Mouse (Mus musculus) MEL (cell line): ENCODE results near the gene Wasf2. TPM values are rescaled to one million over a fixed set of nuclear protein-coding genes. Genes with fewer than 3 reads are reported as not detected.

Experiments
- DNase-seq: peaks from one replicate; pipeline ENCODE4 v3.0.0; 2011; ENCODE audit warnings: low read depth, low spot score
- H3K27ac ChIP-seq: 2 replicates; pipeline ENCODE4 v1.5.1; 2012; ENCODE audit warnings: low read depth, mild to moderate bottlenecking, control low read depth, low read length, moderate library complexity; ENCODE audit not compliant: control insufficient read depth
- H3K27me3 ChIP-seq, 2 experiments: fragments of 150-350 bp in 1 of 2; sonication (generic) in 1 of 2; 2 replicates each; pipeline ENCODE4 v1.6.1; 2012; ENCODE audit warnings: low read length in 2 of 2, mild to moderate bottlenecking in 2 of 2, improper control_type of control experiment in 1 of 2, moderate library complexity in 1 of 2; ENCODE audit not compliant: insufficient read depth in 2 of 2, control insufficient read depth in 1 of 2
- H3K36me3 ChIP-seq, 2 experiments: 2 replicates each; pipeline ENCODE4 v1.6.1; 2012 to 2014; ENCODE audit warnings: low read length in 2 of 2, improper control_type of control experiment in 1 of 2, inconsistent platforms in 1 of 2, mild to moderate bottlenecking in 1 of 2; ENCODE audit not compliant: insufficient read depth in 2 of 2, control insufficient read depth in 1 of 2
- H3K4me1 ChIP-seq, 2 experiments: fragments of 150-350 bp in 1 of 2; sonication (generic) in 1 of 2; 2 replicates each; pipeline ENCODE4 v1.6.1; 2012; ENCODE audit warnings: low read length in 2 of 2, improper control_type of control experiment in 1 of 2, mild to moderate bottlenecking in 1 of 2; ENCODE audit not compliant: insufficient read depth in 2 of 2, control insufficient read depth in 1 of 2
- H3K4me3 ChIP-seq, 2 experiments: fragments of 150-350 bp in 1 of 2; sonication (generic) in 1 of 2; 2 replicates each; pipeline ENCODE4 v1.5.1; 2012; ENCODE audit warnings: low read depth in 2 of 2, low read length in 2 of 2, mild to moderate bottlenecking in 2 of 2, moderate library complexity in 2 of 2, control low read depth in 1 of 2, improper control_type of control experiment in 1 of 2; ENCODE audit not compliant: control insufficient read depth in 1 of 2, insufficient read depth in 1 of 2
- H3K79me2 ChIP-seq: 2 replicates; pipeline ENCODE4 v1.6.1; 2012; ENCODE audit warnings: mild to moderate bottlenecking, low read length, moderate library complexity; ENCODE audit not compliant: control insufficient read depth, poor library complexity, insufficient read depth
- H3K9ac ChIP-seq: 2 replicates; pipeline ENCODE4 v1.6.1; 2012; ENCODE audit warnings: low read depth, mild to moderate bottlenecking, control low read depth, low read length, moderate library complexity; ENCODE audit not compliant: control insufficient read depth, poor library complexity, severe bottlenecking
- H3K9me3 ChIP-seq: fragments of 150-350 bp; sonication (generic); replicated peaks from 2 replicates; pipeline ENCODE4 v1.6.1; 2012; ENCODE audit warnings: mild to moderate bottlenecking, low read length, improper control_type of control experiment, moderate library complexity; ENCODE audit not compliant: insufficient read depth
- CTCF ChIP-seq, 3 experiments: IDR thresholded peaks in 2 of 3; conservative IDR thresholded peaks in 1 of 3; 2 replicates each; pipeline ENCODE4 v1.5.1; 2011 to 2012; ENCODE audit warnings: low read length in 3 of 3, low read depth in 2 of 3, mild to moderate bottlenecking in 2 of 3, improper control_type of control experiment in 1 of 3, inconsistent platforms in 1 of 3, mixed read lengths in 1 of 3, moderate library complexity in 1 of 3; ENCODE audit not compliant: control insufficient read depth in 1 of 3, insufficient read depth in 1 of 3, poor library complexity in 1 of 3, severe bottlenecking in 1 of 3
- ELF1 ChIP-seq: IDR thresholded peaks from 2 replicates; pipeline ENCODE4 v1.6.1; 2014; ENCODE audit warnings: low read depth, mild to moderate bottlenecking, inconsistent platforms, low read length, improper control_type of control experiment, moderate library complexity
- ETS1 ChIP-seq: IDR thresholded peaks from 2 replicates; pipeline ENCODE4 v1.6.1; 2012; ENCODE audit warnings: low read depth, mild to moderate bottlenecking, inconsistent platforms, low read length, improper control_type of control experiment, moderate library complexity
- GABPA ChIP-seq: IDR thresholded peaks from 2 replicates; pipeline ENCODE4 v1.6.1; 2012; ENCODE audit warnings: low read depth, mild to moderate bottlenecking, inconsistent platforms, low read length, improper control_type of control experiment, moderate library complexity
- JUND ChIP-seq: IDR thresholded peaks from 2 replicates; pipeline ENCODE4 v1.6.1; 2011; ENCODE audit warnings: low read depth, mild to moderate bottlenecking, improper control_type of control experiment, low read length
- MAFK ChIP-seq: IDR thresholded peaks from 2 replicates; pipeline ENCODE4 v1.6.1; 2011; ENCODE audit warnings: low read depth, mild to moderate bottlenecking, low read length, improper control_type of control experiment, borderline replicate concordance
- MAX ChIP-seq: IDR thresholded peaks from 2 replicates; pipeline ENCODE4 v1.6.1; 2011; ENCODE audit warnings: low read length, improper control_type of control experiment
- MXI1 ChIP-seq: IDR thresholded peaks from 2 replicates; pipeline ENCODE4 v1.6.1; 2011; ENCODE audit warnings: mild to moderate bottlenecking, low read depth, low read length, improper control_type of control experiment
- MYB ChIP-seq: IDR thresholded peaks from 2 replicates; pipeline ENCODE4 v1.6.1; 2011; ENCODE audit warnings: mild to moderate bottlenecking, low read depth, low read length, improper control_type of control experiment
- NRF1 ChIP-seq: IDR thresholded peaks from 2 replicates; pipeline ENCODE4 v1.6.1; 2014; ENCODE audit warnings: low read depth, mild to moderate bottlenecking, inconsistent platforms, low read length, improper control_type of control experiment, moderate library complexity; ENCODE audit not compliant: poor library complexity, insufficient read depth, severe bottlenecking
- RAD21 ChIP-seq: IDR thresholded peaks from 2 replicates; pipeline ENCODE4 v1.6.1; 2011; ENCODE audit warnings: mild to moderate bottlenecking, low read depth, low read length, improper control_type of control experiment
- SIN3A ChIP-seq: IDR thresholded peaks from 2 replicates; pipeline ENCODE4 v1.6.1; 2012; ENCODE audit warnings: low read length, improper control_type of control experiment, inconsistent platforms
- SMC3 ChIP-seq: IDR thresholded peaks from 2 replicates; pipeline ENCODE4 v1.6.1; 2011; ENCODE audit warnings: low read depth, low read length, improper control_type of control experiment
- ZC3H11A ChIP-seq: IDR thresholded peaks from 2 replicates; pipeline ENCODE4 v1.6.1; 2012; ENCODE audit warnings: low read depth, mild to moderate bottlenecking, inconsistent platforms, low read length, improper control_type of control experiment
- ZNF384 ChIP-seq: IDR thresholded peaks from 2 replicates; pipeline ENCODE4 v1.6.1; 2012; ENCODE audit warnings: low read depth, mild to moderate bottlenecking, inconsistent platforms, low read length, improper control_type of control experiment
- polyA plus RNA-seq, 2 experiments: library from polyadenylated mRNA; stranded (reverse) in 1 of 2; unstranded in 1 of 2; fragments of >175 nt in 1 of 2; fragments of >200 nt in 1 of 2; gene quantifications; 2 replicates each; pipeline versions ENCODE4 v1.2.1 to v1.2.4; 2012; ENCODE audit warnings: low replicate concordance in 2 of 2, low read depth in 1 of 2; ENCODE audit not compliant: insufficient read length in 2 of 2, insufficient read depth in 1 of 2, missing spikeins in 1 of 2
- total RNA-seq: library from RNA; depleted of rRNA; stranded (reverse); fragments of 300-350 nt; gene quantifications from 2 replicates; pipeline ENCODE4 v1.2.3, GENCODE M21; 2012

Gene Wasf2
- total and polyA plus RNA-seq, 3 experiments, result 16.4 to 53.7 TPM; not detected in 1

GRCm38 (mm10) chr4:133203591-133203990 lies 73.3 kb downstream of the Wasf2 start:
- Histone ChIP-seq H3K79me2 (no peaks in the 10 kb centered on the region), H3K4me1 (no peaks in the 10 kb centered on the region), H3K27me3 (no peaks in the 10 kb centered on the region), H3K9ac (no peak overlapping the region), H3K4me3 (no peak overlapping the region), H3K9me3 (no peaks in the 10 kb centered on the region), H3K36me3 (no peaks in the 10 kb centered on the region), H3K27ac (no peak overlapping the region)
- no peak for DNase-seq
- TF ChIP-seq MXI1 (no peak), NRF1 (no peak), ELF1 (no peak)

GRCm38 (mm10) chr4:133204379-133204778 lies 74.1 kb downstream of the Wasf2 start:
- Histone ChIP-seq H3K36me3 (no peaks in the 10 kb centered on the region), H3K27ac (no peak overlapping the region), H3K9me3 (no peaks in the 10 kb centered on the region), H3K79me2 (no peaks in the 10 kb centered on the region), H3K4me1 (no peaks in the 10 kb centered on the region), H3K27me3 (no peaks in the 10 kb centered on the region), H3K9ac (no peak overlapping the region), H3K4me3 (no peak overlapping the region)
- TF ChIP-seq MAFK (no peak), GABPA (no peak)
- DNase-seq, result no peak

GRCm38 (mm10) chr4:133209366-133209765 lies 79.1 kb downstream of the Wasf2 start:
- Histone ChIP-seq H3K27me3 (no peaks in the 10 kb centered on the region), H3K4me3 (no peak overlapping the region), H3K4me1 (peaks cover 2 to 11% of the 10 kb centered on the region in 2 experiments; a peak in 2 of 4 replicates), H3K9ac (no peak overlapping the region), H3K9me3 (no peaks in the 10 kb centered on the region), H3K36me3 (no peaks in the 10 kb centered on the region), H3K27ac (no peak overlapping the region), H3K79me2 (no peaks in the 10 kb centered on the region)
- TF ChIP-seq SMC3, result peak; percentile 97
- TF ChIP-seq RAD21, result peak; percentile 93
- TF ChIP-seq ZNF384, result peak; percentile 94
- no peak for TF ChIP-seq MAX
- TF ChIP-seq ETS1, result no peak
- no peak for TF ChIP-seq JUND
- peak; percentile 89 for TF ChIP-seq ZC3H11A
- TF ChIP-seq CTCF (IDR thresholded peaks at IDR 0.05 in 2 of 3, conservative IDR thresholded peaks at IDR 0.05 in 1 of 3; ENCODE audit: control insufficient read depth in 1 of 3, insufficient read depth in 1 of 3, low read depth in 2 of 3, low read length in 3 of 3, poor library complexity in 1 of 3, severe bottlenecking in 1 of 3), result peak; percentile 85 to 91 (median 86)
- TF ChIP-seq MYB, result no peak
- peak; percentile 35; the same call in 1 of the 2 replicates for TF ChIP-seq SIN3A
- DNase-seq, result peak; percentile 76
